Mouse (Mus musculus): ENCODE results near the gene Arf1. TPM values are rescaled to one million over a fixed set of nuclear protein-coding genes. Genes with fewer than 3 reads are reported as not detected.
A peak's percentile ranks its signal among the peaks of the same experiment; 100 is the strongest.

Arf1 gene
- 725 and 739 TPM in 2 replicates for polyA plus RNA-seq (2015; fragmentation: Nextera tagmentation; extraction: Ambion mirVana)

GRCm38 (mm10) chr11:59228122-59228953, at the start of gene Arf1:
Gene Arf1, minus strand, starts transcription at chr11:59228270.
- Histone ChIP-seq H3K4me2 (ENCODE audit: low read depth, low read length) (peak within 1 kb of the TSS; percentile 81), H3K4me3 (ENCODE audit: low read length) (peak within 1 kb of the TSS; percentile 96), H3K27me3 (ENCODE audit: control insufficient read depth, insufficient read depth, low read depth, low read length) (no peaks in the 10 kb centered on the region), H3K4me1 (replicated peaks; ENCODE audit: control insufficient read depth, insufficient read depth, low read length) (peaks cover 34% of the 10 kb centered on the region), H3K36me3 (ENCODE audit: control insufficient read depth, insufficient read depth, low read length) (no peaks in the 10 kb centered on the region), H3K27ac (ENCODE audit: low read length) (peak within 1 kb of the TSS; percentile 93), H3K9ac (ENCODE audit: low read length) (peak within 1 kb of the TSS; percentile 99), H3K9me3 (ENCODE audit: control insufficient read depth, low read length) (no peaks in the 10 kb centered on the region)
- WGBS = 6% methylated on average over 49 of the region's 59 CpGs
- ATAC-seq (ENCODE audit: low read depth) = peak; percentile 98

- H3K9me3 ChIP-seq (ENCODE audit: control insufficient read depth, low read length) = no peaks in the 10 kb centered on the region
- no peak for ATAC-seq (ENCODE audit: low read depth)
- H3K9ac ChIP-seq (ENCODE audit: low read length) = no peak overlapping the region
- no peaks in the 10 kb centered on the region for H3K4me1 ChIP-seq (replicated peaks; ENCODE audit: control insufficient read depth, insufficient read depth, low read length)
- WGBS = 21% methylated on average over 2 of the region's 2 CpGs
- no peak overlapping the region for H3K4me3 ChIP-seq (ENCODE audit: low read length)
- no peak overlapping the region for H3K27ac ChIP-seq (ENCODE audit: low read length)
- no peak overlapping the region for H3K4me2 ChIP-seq (ENCODE audit: low read depth, low read length)
- H3K27me3 ChIP-seq (ENCODE audit: control insufficient read depth, insufficient read depth, low read depth, low read length) = peaks cover 8% of the 10 kb centered on the region
- H3K36me3 ChIP-seq (ENCODE audit: control insufficient read depth, insufficient read depth, low read length) = no peaks in the 10 kb centered on the region
Observed at GRCm38 (mm10) chr11:59276877-59277276, 48.8 kb upstream of the Arf1 start.

DNA sequence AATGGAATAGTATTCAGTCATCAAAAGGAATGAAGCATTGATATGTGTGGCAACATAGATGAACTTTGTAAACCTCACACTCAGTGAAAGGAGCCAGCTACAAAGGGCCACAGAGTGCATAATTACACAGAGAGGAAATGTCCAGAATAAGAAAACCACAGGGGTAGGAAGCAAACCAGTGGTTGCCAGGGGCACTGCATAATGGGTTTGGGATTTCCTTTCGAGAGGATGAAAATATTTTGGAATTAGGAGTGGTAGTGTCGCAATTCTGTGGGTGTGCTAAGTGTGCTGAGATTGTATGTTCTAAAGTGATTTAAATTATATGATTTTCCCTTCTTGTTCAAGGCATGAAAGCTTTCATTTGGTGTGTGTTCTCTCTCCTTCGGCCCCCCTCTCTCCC, 46.1 kb upstream of the Arf1 start:
- Histone ChIP-seq H3K36me3 (ENCODE audit: control insufficient read depth, insufficient read depth, low read length) (no peaks in the 10 kb centered on the region), H3K9ac (ENCODE audit: low read length) (no peak overlapping the region), H3K27ac (ENCODE audit: low read length) (no peak overlapping the region), H3K4me1 (replicated peaks; ENCODE audit: control insufficient read depth, insufficient read depth, low read length) (no peaks in the 10 kb centered on the region), H3K4me3 (ENCODE audit: low read length) (no peak overlapping the region), H3K9me3 (ENCODE audit: control insufficient read depth, low read length) (no peaks in the 10 kb centered on the region), H3K4me2 (ENCODE audit: low read depth, low read length) (no peak overlapping the region), H3K27me3 (ENCODE audit: control insufficient read depth, insufficient read depth, low read depth, low read length) (no peaks in the 10 kb centered on the region; the same call in 1 of the 2 replicates)
- 74% methylated on average over 2 of the region's 3 CpGs for whole genome bisulfite sequencing
- no peak for ATAC-seq (ENCODE audit: low read depth)

DNA sequence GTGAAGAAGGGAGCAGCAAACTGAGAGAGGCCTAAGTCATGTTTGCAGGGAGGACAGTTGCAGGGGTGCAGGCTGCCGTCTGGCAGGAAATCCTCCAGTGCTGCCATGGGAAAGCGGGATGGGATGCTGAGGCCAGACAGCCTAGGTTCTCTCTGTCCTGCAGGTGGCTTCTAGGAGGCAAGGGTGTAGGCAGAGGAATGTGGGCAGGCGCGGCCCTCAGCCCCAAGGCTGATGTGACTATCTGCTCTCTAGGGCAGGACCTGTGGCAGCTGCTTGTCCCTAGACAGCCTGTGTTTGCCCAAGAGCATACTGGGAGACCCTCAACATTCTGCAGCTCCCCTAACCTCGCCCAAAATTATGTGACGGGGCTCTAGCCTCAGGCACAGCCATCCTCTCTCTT, 38.7 kb upstream of the Arf1 start:
- WGBS = 17% methylated on average over 6 of the region's 6 CpGs
- Histone ChIP-seq H3K9ac (ENCODE audit: low read length) (no peak overlapping the region), H3K4me1 (replicated peaks; ENCODE audit: control insufficient read depth, insufficient read depth, low read length) (peaks cover 7% of the 10 kb centered on the region), H3K36me3 (ENCODE audit: control insufficient read depth, insufficient read depth, low read length) (no peaks in the 10 kb centered on the region), H3K27me3 (ENCODE audit: control insufficient read depth, insufficient read depth, low read depth, low read length) (peaks cover 19% of the 10 kb centered on the region), H3K4me2 (ENCODE audit: low read depth, low read length) (no peak overlapping the region), H3K4me3 (ENCODE audit: low read length) (no peak overlapping the region), H3K9me3 (ENCODE audit: control insufficient read depth, low read length) (0 out of 2 replicates have a peak, but pooled peaks cover 3% of the 10 kb centered on the region), H3K27ac (ENCODE audit: low read length) (no peak overlapping the region)
- ATAC-seq (ENCODE audit: low read depth) = no peak

- Histone ChIP-seq H3K9ac (ENCODE audit: low read length) (no peak overlapping the region), H3K4me2 (ENCODE audit: low read depth, low read length) (no peak overlapping the region), H3K36me3 (ENCODE audit: control insufficient read depth, insufficient read depth, low read length) (no peaks in the 10 kb centered on the region), H3K9me3 (ENCODE audit: control insufficient read depth, low read length) (0 out of 2 replicates have a peak, but pooled peaks cover 3% of the 10 kb centered on the region), H3K27me3 (ENCODE audit: control insufficient read depth, insufficient read depth, low read depth, low read length) (peaks cover 19% of the 10 kb centered on the region), H3K4me3 (ENCODE audit: low read length) (no peak overlapping the region), H3K27ac (ENCODE audit: low read length) (no peak overlapping the region), H3K4me1 (replicated peaks; ENCODE audit: control insufficient read depth, insufficient read depth, low read length) (peaks cover 7% of the 10 kb centered on the region)
- ATAC-seq (ENCODE audit: low read depth) = no peak
- WGBS = 58% methylated on average over 8 of the region's 8 CpGs
Observed at GRCm38 (mm10) chr11:59265154-59265813, 37.2 kb upstream of the Arf1 start.

DNA sequence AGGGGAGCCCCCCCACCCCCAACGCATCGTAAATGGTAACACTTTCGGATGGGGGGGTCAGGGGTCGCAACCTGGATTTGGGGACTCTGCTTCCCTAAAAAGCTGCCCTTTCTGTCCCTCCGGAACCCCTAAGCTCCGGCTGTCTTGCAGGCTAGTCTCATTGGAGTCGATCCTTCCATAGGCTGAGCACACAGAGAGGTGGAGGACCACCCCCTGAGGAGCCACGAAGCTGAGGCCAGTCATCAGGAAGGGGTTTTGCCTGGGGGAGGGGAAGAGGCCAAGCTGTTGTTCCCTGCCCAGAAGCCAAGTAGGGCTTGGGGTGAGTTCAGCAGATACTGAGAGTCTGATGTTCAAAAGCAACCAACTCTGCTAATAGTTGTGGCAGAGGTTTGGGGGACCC, 36.5 kb upstream of the Arf1 start:
- 8% methylated on average over 8 of the region's 8 CpGs for WGBS
- ATAC-seq (ENCODE audit: low read depth) = no peak
- H3K4me3 ChIP-seq (ENCODE audit: low read length) = peak overlapping the region; percentile 54
- H3K4me1 ChIP-seq (replicated peaks; ENCODE audit: control insufficient read depth, insufficient read depth, low read length) = peaks cover 7% of the 10 kb centered on the region
- peak overlapping the region; percentile 77 for H3K9ac ChIP-seq (ENCODE audit: low read length)
- no peak overlapping the region for H3K27ac ChIP-seq (ENCODE audit: low read length)
- peak overlapping the region; percentile 95 for H3K4me2 ChIP-seq (ENCODE audit: low read depth, low read length)
- H3K27me3 ChIP-seq (ENCODE audit: control insufficient read depth, insufficient read depth, low read depth, low read length) = peaks cover 19% of the 10 kb centered on the region
- H3K36me3 ChIP-seq (ENCODE audit: control insufficient read depth, insufficient read depth, low read length) = no peaks in the 10 kb centered on the region
- 0 out of 2 replicates have a peak, but pooled peaks cover 3% of the 10 kb centered on the region for H3K9me3 ChIP-seq (ENCODE audit: control insufficient read depth, low read length)

- Histone ChIP-seq H3K36me3 (ENCODE audit: control insufficient read depth, insufficient read depth, low read length) (no peaks in the 10 kb centered on the region), H3K9me3 (ENCODE audit: control insufficient read depth, low read length) (0 out of 2 replicates have a peak, but pooled peaks cover 3% of the 10 kb centered on the region), H3K27ac (ENCODE audit: low read length) (no peak overlapping the region), H3K4me2 (ENCODE audit: low read depth, low read length) (peak overlapping the region; percentile 95), H3K27me3 (ENCODE audit: control insufficient read depth, insufficient read depth, low read depth, low read length) (peaks cover 19% of the 10 kb centered on the region), H3K9ac (ENCODE audit: low read length) (peak overlapping the region; percentile 77), H3K4me1 (replicated peaks; ENCODE audit: control insufficient read depth, insufficient read depth, low read length) (peaks cover 7% of the 10 kb centered on the region), H3K4me3 (ENCODE audit: low read length) (peak overlapping the region; percentile 54)
- peak; percentile 86 for ATAC-seq (ENCODE audit: low read depth)
- WGBS = under 1% methylated on average over 50 of the region's 56 CpGs
Observed at GRCm38 (mm10) chr11:59263870-59264563, 35.9 kb upstream of the Arf1 start.

GRCm38 (mm10) chr11:59262308-59262707, 34.2 kb upstream of the Arf1 start:
- ATAC-seq (ENCODE audit: low read depth) = no peak
- H3K9me3 ChIP-seq (ENCODE audit: control insufficient read depth, low read length) = no peaks in the 10 kb centered on the region
- H3K27me3 ChIP-seq (ENCODE audit: control insufficient read depth, insufficient read depth, low read depth, low read length) = peaks cover 19% of the 10 kb centered on the region
- H3K4me2 ChIP-seq (ENCODE audit: low read depth, low read length) = no peak overlapping the region
- no peak overlapping the region for H3K27ac ChIP-seq (ENCODE audit: low read length)
- peaks cover 7% of the 10 kb centered on the region for H3K4me1 ChIP-seq (replicated peaks; ENCODE audit: control insufficient read depth, insufficient read depth, low read length)
- H3K9ac ChIP-seq (ENCODE audit: low read length) = no peak overlapping the region
- no peaks in the 10 kb centered on the region for H3K36me3 ChIP-seq (ENCODE audit: control insufficient read depth, insufficient read depth, low read length)
- H3K4me3 ChIP-seq (ENCODE audit: low read length) = no peak overlapping the region

Data from lung, embryonic 16.5 days (tissue).